Mouse (Mus musculus): Measurements from ENCODE around the gene Smyd3.

The Smyd3 gene

GRCm38 (mm10) chr1:179517713-179518465, at the start of gene Smyd3:
Gene Smyd3, minus strand, starts transcription at chr1:179518041.
- peak; percentile 94 for DNase-seq (ENCODE audit: low spot score)

GRCm38 (mm10) chr1:179567558-179567957, 49.7 kb upstream of the Smyd3 start:
- DNase-seq (ENCODE audit: low spot score) = peak; percentile 51

- DNase-seq (ENCODE audit: low spot score) = no peak
Measured at GRCm38 (mm10) chr1:179563926-179564325, 46.1 kb upstream of the Smyd3 start.

DNA sequence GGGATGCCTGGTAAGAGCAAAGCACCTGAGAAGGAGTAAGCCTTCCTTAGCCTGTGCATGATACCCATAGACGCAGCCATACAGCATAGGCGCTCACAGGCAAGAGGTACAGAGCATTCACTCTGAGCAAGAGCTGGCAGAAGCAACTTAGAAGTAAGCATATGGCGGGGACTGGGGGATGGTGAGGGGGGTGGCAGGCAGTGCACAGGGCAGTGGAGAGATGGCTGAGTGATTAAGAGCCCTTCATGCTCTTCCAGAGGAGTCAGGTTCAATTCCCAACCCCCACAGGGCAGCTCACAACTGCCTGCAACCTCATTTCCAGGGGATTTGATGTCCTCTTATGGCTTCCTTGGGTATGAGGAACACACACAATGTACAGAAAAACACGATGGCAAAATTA, 45.4 kb upstream of the Smyd3 start:
- DNase-seq (ENCODE audit: low spot score) = no peak

- no peak for DNase-seq (ENCODE audit: low spot score)
Measured at GRCm38 (mm10) chr1:179560845-179561430, 43.1 kb upstream of the Smyd3 start.

- DNase-seq (ENCODE audit: low spot score) = no peak
Measured at GRCm38 (mm10) chr1:179559446-179560194, 41.8 kb upstream of the Smyd3 start.

DNA sequence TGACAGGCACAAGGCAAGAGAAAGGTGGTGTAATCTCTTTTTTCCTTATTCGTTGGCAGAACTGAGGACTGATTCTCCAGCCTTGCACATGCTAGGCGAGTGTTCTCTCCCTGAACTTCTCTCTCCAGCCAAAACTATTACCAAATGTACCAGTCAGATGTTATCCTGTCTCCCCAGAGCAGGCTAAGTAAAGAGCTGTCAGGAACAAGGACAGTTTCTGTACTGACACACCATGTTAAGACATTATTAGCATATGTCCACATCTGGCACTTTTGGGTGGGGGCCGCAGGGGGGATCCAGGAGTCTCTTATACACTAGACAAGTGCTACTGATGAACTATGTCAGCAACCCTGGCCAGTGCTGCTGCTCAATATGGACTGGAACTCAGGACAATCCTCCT, 39.1 kb upstream of the Smyd3 start:
- no peak for DNase-seq (ENCODE audit: low spot score)

DNA sequence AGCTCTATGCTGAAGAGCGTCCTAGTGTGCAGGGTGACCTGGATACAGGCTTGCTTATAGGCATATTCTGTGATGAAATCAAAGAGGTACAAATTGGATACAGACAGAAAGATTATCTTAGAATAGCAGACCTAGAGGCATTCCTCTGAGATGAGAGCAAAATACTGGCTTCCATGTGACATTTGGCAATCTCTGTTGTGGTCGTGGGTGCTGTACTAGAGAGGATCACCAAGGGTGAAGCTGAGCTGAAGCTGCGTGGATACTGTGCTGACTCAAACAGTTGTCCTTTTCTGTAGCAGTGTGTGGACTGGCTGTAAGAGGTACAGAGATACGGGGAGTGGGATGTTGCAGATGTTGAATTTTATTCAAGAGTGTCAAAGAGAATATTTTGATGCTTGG, 36.1 kb upstream of the Smyd3 start:
- no peak for DNase-seq (ENCODE audit: low spot score)

- DNase-seq (ENCODE audit: low spot score) = no peak
Measured at GRCm38 (mm10) chr1:179553197-179553948, 35.5 kb upstream of the Smyd3 start.

DNA sequence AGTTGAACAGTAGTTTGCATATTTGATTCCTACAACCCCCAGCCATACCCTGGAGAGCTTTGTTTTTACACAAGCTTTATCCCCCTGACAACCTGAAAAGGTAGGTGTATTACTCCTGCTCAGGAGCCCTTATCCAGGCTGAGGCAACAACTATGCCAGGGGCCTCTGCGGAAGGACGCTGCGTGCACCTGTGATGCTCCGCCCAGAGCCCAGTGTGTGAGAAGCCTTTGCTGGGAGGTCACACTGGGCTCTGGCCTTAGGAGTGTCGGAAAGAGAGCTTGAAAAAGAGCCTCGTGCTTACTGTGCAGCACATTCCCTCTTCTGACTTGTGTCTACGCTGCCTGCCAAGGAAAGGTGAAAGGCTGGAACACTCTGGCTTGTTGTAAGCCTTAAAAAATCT, 34.9 kb upstream of the Smyd3 start:
- DNase-seq (ENCODE audit: low spot score) = no peak

DNA sequence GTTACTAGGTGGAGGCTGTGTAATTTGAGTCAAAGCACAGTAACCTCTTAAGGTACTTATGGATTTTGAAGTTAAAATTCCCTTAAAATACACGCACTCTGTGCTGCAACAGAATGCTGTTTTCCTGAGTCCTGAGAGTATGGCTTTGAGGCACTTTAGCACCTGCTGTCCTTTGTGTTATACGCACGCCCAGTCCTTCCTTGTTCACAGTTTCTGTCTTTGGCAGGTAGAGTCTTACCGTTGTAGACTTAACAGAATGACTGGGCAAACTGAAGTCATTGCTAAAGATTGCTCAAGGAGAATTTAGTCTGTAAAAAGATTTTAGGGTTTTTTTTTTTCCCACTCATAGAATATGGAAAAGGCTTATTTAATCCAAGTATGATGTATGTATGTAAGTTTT, 34.1 kb upstream of the Smyd3 start:
- no peak for DNase-seq (ENCODE audit: low spot score)

- DNase-seq (ENCODE audit: low spot score) = no peak
Measured at GRCm38 (mm10) chr1:179551336-179551735, 33.5 kb upstream of the Smyd3 start.

- DNase-seq (ENCODE audit: low spot score) = no peak
Measured at GRCm38 (mm10) chr1:179548996-179549752, 31.3 kb upstream of the Smyd3 start.

- peak; percentile 20 for DNase-seq (ENCODE audit: low spot score)
Measured at GRCm38 (mm10) chr1:179548220-179548619, 30.4 kb upstream of the Smyd3 start.

GRCm38 (mm10) chr1:179547176-179547575, 29.3 kb upstream of the Smyd3 start:
- DNase-seq (ENCODE audit: low spot score) = no peak

DNA sequence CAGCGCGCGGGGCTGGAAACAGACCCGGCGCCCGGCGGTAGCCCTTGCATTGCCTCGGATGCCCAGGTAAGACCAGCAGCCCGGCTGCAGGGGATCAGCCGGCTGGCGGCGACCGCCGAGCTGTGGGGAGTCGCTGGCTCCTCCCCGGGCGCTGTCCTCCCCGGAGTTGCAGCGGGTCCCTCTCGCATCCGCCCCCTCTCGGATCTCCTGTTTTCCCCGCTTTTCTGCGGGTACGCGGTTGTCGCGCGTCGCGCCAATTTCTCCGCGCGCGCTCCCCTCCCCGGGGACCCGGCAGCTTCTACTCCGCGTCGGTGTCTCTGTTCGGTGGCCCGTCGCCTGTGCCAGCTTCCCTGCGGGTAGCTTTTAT, 28.7 kb upstream of the Smyd3 start:
- DNase-seq (ENCODE audit: low spot score) = no peak

DNA sequence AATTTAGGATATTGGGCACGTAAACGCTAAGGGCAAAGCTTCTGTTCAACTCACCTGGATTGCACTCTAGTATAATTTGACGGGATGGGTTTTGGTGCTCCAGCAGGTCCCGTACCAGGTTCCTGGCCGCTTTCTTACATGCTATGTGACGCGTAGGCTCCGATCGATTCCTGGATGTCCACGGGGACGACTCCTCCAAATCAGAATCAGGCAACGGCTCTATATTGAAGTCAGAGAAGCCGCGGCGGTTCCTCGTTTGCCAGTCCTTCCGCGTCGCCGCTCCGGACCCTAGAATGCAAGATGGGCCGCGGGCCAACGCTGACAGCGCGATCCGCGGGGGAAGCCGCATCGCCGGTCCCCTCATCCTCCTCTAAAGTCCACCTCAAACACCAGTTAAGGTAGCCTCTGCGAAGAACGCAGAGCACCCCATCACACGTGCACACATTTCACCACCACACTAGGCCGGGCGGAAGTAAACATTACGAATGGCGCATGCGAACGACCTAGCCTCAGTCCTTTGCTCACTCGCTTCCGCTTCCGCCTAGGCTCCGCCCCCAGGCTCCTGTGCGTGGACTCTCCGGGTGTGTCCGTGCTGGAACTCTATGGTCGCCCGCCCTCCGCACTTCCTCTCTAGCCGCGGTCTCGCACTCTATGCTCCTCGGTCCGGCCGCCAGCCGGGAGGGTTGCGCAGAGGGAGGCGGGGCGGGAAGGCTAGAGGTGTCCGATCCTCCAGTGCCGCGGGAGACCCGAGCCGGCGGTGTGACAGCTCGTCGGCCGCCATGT, 28.1 kb upstream of the Smyd3 start, which contains the start of the genes Tfb2m and Cnst:
Tfb2m (minus strand) TSS at position 500 of the 783 bp plus-strand sequence.
Cnst (plus strand) TSS at position 603 of the 783 bp plus-strand sequence.
- peak; percentile 98 for DNase-seq (ENCODE audit: low spot score)

DNA sequence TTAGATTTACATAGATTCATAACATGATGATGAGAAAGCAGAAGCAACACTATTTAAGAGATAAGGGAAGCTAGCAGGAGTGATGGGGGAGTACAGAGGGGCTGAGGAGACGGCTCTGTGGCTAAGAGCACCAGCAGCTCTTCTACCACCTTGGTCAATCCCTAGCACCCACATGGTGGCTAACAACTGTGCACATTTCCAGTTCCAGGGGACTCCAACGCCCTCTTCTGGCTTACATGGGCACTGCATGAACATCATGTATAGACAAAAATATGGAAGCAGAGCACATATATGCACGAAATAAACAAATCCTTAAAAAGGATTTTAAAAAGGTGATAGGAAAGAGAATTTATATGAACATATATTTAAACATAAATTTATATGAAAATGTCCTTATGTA, 23.7 kb upstream of the Smyd3 start:
- DNase-seq (ENCODE audit: low spot score) = peak; percentile 14

DNA sequence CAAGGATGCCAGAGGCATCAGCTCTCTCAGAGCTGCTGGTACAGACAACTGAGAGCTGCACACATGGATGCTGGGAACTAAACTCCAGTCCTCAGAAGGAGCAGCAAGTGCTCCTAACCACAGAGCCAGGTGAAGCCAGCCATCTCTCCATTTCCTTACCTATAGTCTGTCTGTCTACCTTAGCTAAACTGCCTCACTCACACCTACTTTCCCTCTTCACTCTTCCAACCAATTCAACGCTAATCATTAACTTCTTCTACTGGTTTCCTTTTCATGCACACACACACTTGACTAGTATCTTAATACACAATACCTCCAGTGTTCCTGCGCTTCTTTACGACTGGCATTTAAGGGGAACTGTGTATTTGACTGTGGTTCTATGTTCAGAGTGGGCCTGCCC, 22.0 kb upstream of the Smyd3 start:
- no peak for DNase-seq (ENCODE audit: low spot score)

GRCm38 (mm10) chr1:179539054-179539453, 21.2 kb upstream of the Smyd3 start:
- no peak for DNase-seq (ENCODE audit: low spot score)

- DNase-seq (ENCODE audit: low spot score) = no peak
Measured at GRCm38 (mm10) chr1:179519901-179520300, 2.1 kb upstream of the Smyd3 start.
